Mouse (Mus musculus) neural tube, embryonic 14.5 days (tissue): Measurements from ENCODE around the gene Agap1. TPM values are rescaled to one million over a fixed set of nuclear protein-coding genes. Genes with fewer than 3 reads are reported as not detected.

Source experiments
- ATAC-seq: fragments of 200-750 bp; cut with Nextera tagmentation; 2 replicates; pipeline ENCODE4 v1.8.0; 2017; ENCODE audit warnings: low read depth, mild to moderate bottlenecking, moderate TSS enrichment, moderate library complexity
- H3K27ac ChIP-seq: fragments of 300-500 bp; sonication (generic); 2 replicates; pipeline ENCODE4 v1.5.1; 2014; ENCODE audit warnings: low read depth, mild to moderate bottlenecking, control low read depth, low read length, moderate library complexity, mixed read lengths
- H3K27me3 ChIP-seq: fragments of 300-500 bp; sonication (generic); 2 replicates; pipeline ENCODE4 v1.6.1; 2014; ENCODE audit warnings: low read length; ENCODE audit not compliant: control insufficient read depth, insufficient read depth
- H3K36me3 ChIP-seq: fragments of 300-500 bp; sonication (generic); 2 replicates; pipeline ENCODE4 v1.6.1; 2014; ENCODE audit warnings: low read length, mixed read lengths; ENCODE audit not compliant: control insufficient read depth, insufficient read depth
- H3K4me1 ChIP-seq: fragments of 300-500 bp; sonication (generic); 2 replicates; pipeline ENCODE4 v1.6.1; 2014; ENCODE audit warnings: low read length; ENCODE audit not compliant: control insufficient read depth, insufficient read depth
- H3K4me2 ChIP-seq: fragments of 300-500 bp; sonication (generic); 2 replicates; pipeline ENCODE4 v1.6.1; 2014; ENCODE audit warnings: mild to moderate bottlenecking, low read depth, low read length, control low read depth
- H3K4me3 ChIP-seq: fragments of 300-500 bp; sonication (generic); 2 replicates; pipeline ENCODE4 v1.5.1; 2014; ENCODE audit warnings: low read depth, low read length, control low read depth, mixed read lengths
- H3K9ac ChIP-seq: fragments of 300-500 bp; sonication (generic); replicated peaks from 2 replicates; pipeline ENCODE4 v1.6.1; 2014; ENCODE audit warnings: low read depth, mild to moderate bottlenecking, control low read depth, low read length, mixed read lengths
- H3K9me3 ChIP-seq: fragments of 300-500 bp; sonication (generic); 2 replicates; pipeline ENCODE4 v1.6.1; 2016; ENCODE audit warnings: low read length; ENCODE audit not compliant: control insufficient read depth
- WGBS: fragments of 180-500 bp; shearing (Covaris S2); extraction: QIAGEN DNeasy Blood & Tissue Kit; methylation state at CpG from one replicate; pipeline ENCODE4 v1.1.7; 2014; 5-methylcytosine and 5-hydroxymethylcytosine counted together
- polyA plus RNA-seq: library from polyadenylated mRNA; unstranded; fragments of >200 nt; fragmentation: Nextera tagmentation; extraction: Ambion mirVana; gene quantifications from 2 replicates; pipeline ENCODE4 v1.2.1, GENCODE M21; 2014

Agap1 gene
- polyA plus RNA-seq, 1 experiment from 2014 or later = 76.4 TPM

GRCm38 (mm10) chr1:89586991-89587683, 132.5 kb downstream of the Agap1 start:
- Histone ChIP-seq H3K4me3 (no peak overlapping the region), H3K36me3 (no peaks in the 10 kb centered on the region), H3K9ac (no peak overlapping the region), H3K27ac (no peak overlapping the region), H3K9me3 (0 out of 2 replicates have a peak, but pooled peaks cover 2% of the 10 kb centered on the region), H3K4me2 (no peak overlapping the region), H3K27me3 (no peaks in the 10 kb centered on the region), H3K4me1 (peaks cover 49% of the 10 kb centered on the region)
- 0 out of 2 replicates have a peak, but pooled peaks have one; percentile 18 for ATAC-seq
- WGBS = 45% methylated on average over 14 of the region's 14 CpGs

GRCm38 (mm10) chr1:89588154-89588553, 133.5 kb downstream of the Agap1 start:
- Histone ChIP-seq H3K4me3 (no peak overlapping the region), H3K36me3 (no peaks in the 10 kb centered on the region), H3K9me3 (0 out of 2 replicates have a peak, but pooled peaks cover 2% of the 10 kb centered on the region), H3K27me3 (no peaks in the 10 kb centered on the region), H3K27ac (no peak overlapping the region), H3K9ac (no peak overlapping the region), H3K4me2 (no peak overlapping the region), H3K4me1 (peaks cover 39% of the 10 kb centered on the region)
- 71% methylated on average over 4 of the region's 4 CpGs for WGBS
- ATAC-seq = no peak

GRCm38 (mm10) chr1:89590994-89591393, 136.4 kb downstream of the Agap1 start:
- Histone ChIP-seq H3K4me3 (no peak overlapping the region), H3K9ac (no peak overlapping the region), H3K9me3 (0 out of 2 replicates have a peak, but pooled peaks cover 2% of the 10 kb centered on the region), H3K36me3 (no peaks in the 10 kb centered on the region), H3K4me1 (peaks cover 15% of the 10 kb centered on the region; the same call in 1 of the 2 replicates), H3K27me3 (no peaks in the 10 kb centered on the region), H3K4me2 (no peak overlapping the region), H3K27ac (no peak overlapping the region)
- WGBS = 92% methylated on average over 7 of the region's 7 CpGs
- no peak for ATAC-seq

GRCm38 (mm10) chr1:89593219-89593618, 138.6 kb downstream of the Agap1 start:
- H3K27me3 ChIP-seq = no peaks in the 10 kb centered on the region
- no peaks in the 10 kb centered on the region for H3K36me3 ChIP-seq
- no peak for ATAC-seq
- no peak overlapping the region for H3K4me3 ChIP-seq
- H3K9ac ChIP-seq = no peak overlapping the region
- 85% methylated on average over 4 of the region's 4 CpGs for WGBS
- no peaks in the 10 kb centered on the region for H3K4me1 ChIP-seq
- 0 out of 2 replicates have a peak, but pooled peaks cover 2% of the 10 kb centered on the region for H3K9me3 ChIP-seq
- no peak overlapping the region for H3K4me2 ChIP-seq
- no peak overlapping the region for H3K27ac ChIP-seq

- Histone ChIP-seq H3K4me1 (peaks cover 7% of the 10 kb centered on the region), H3K27ac (no peak overlapping the region), H3K4me2 (no peak overlapping the region), H3K4me3 (no peak overlapping the region), H3K27me3 (no peaks in the 10 kb centered on the region), H3K36me3 (no peaks in the 10 kb centered on the region), H3K9me3 (0 out of 2 replicates have a peak, but pooled peaks cover 2% of the 10 kb centered on the region), H3K9ac (no peak overlapping the region)
- no peak for ATAC-seq
- 90% methylated on average over 8 of the region's 8 CpGs for WGBS
Measured at GRCm38 (mm10) chr1:89594999-89595398, 140.4 kb downstream of the Agap1 start.

- H3K4me1 ChIP-seq = peaks cover 11% of the 10 kb centered on the region
- H3K9me3 ChIP-seq = 0 out of 2 replicates have a peak, but pooled peaks cover 2% of the 10 kb centered on the region
- H3K27me3 ChIP-seq = no peaks in the 10 kb centered on the region
- no peak overlapping the region for H3K4me2 ChIP-seq
- no peak overlapping the region for H3K9ac ChIP-seq
- no peak for ATAC-seq
- no peak overlapping the region for H3K4me3 ChIP-seq
- H3K27ac ChIP-seq = no peak overlapping the region
- no peaks in the 10 kb centered on the region for H3K36me3 ChIP-seq
- 96% methylated on average over 7 of the region's 7 CpGs for WGBS
Measured at GRCm38 (mm10) chr1:89595421-89595820, 140.8 kb downstream of the Agap1 start.

GRCm38 (mm10) chr1:89596223-89596622, 141.6 kb downstream of the Agap1 start:
- Histone ChIP-seq H3K4me3 (no peak overlapping the region), H3K9me3 (0 out of 2 replicates have a peak, but pooled peaks cover 2% of the 10 kb centered on the region), H3K4me1 (peaks cover 14% of the 10 kb centered on the region), H3K27me3 (no peaks in the 10 kb centered on the region), H3K9ac (no peak overlapping the region), H3K36me3 (no peaks in the 10 kb centered on the region), H3K27ac (no peak overlapping the region), H3K4me2 (no peak overlapping the region)
- 98% methylated on average over 2 of the region's 2 CpGs for WGBS
- ATAC-seq = no peak

- ATAC-seq = no peak
- 87% methylated on average over 5 of the region's 5 CpGs for WGBS
- Histone ChIP-seq H3K36me3 (no peaks in the 10 kb centered on the region), H3K27me3 (no peaks in the 10 kb centered on the region), H3K4me2 (no peak overlapping the region), H3K4me1 (peaks cover 14% of the 10 kb centered on the region), H3K4me3 (no peak overlapping the region), H3K27ac (no peak overlapping the region), H3K9me3 (no peaks in the 10 kb centered on the region), H3K9ac (no peak overlapping the region)
Measured at GRCm38 (mm10) chr1:89598906-89599305, 144.3 kb downstream of the Agap1 start.

GRCm38 (mm10) chr1:89599983-89600741, 145.6 kb downstream of the Agap1 start:
- Histone ChIP-seq H3K4me2 (no peak overlapping the region), H3K9me3 (no peaks in the 10 kb centered on the region), H3K27me3 (no peaks in the 10 kb centered on the region), H3K4me3 (no peak overlapping the region), H3K36me3 (no peaks in the 10 kb centered on the region), H3K27ac (no peak overlapping the region), H3K9ac (no peak overlapping the region), H3K4me1 (peaks cover 14% of the 10 kb centered on the region)
- WGBS = 77% methylated on average over 11 of the region's 11 CpGs
- no peak for ATAC-seq
